Mouse (Mus musculus) splenic B cell, adult 2 months (primary cell): ENCODE results near the gene C2cd3.

ENCODE experiments used
- DNase-seq: peaks from one replicate; pipeline ENCODE4 v3.0.0-alpha.2; 2011; ENCODE audit warnings: low read depth, low spot score
- H3K27me3 ChIP-seq: 2 replicates; pipeline ENCODE4 v1.6.1; 2012; ENCODE audit warnings: mild to moderate bottlenecking, low read length, moderate library complexity, mixed read lengths; ENCODE audit not compliant: control insufficient read depth, poor library complexity, insufficient read depth, severe bottlenecking
- H3K36me3 ChIP-seq: 2 replicates; pipeline ENCODE4 v1.6.1; 2012; ENCODE audit warnings: mild to moderate bottlenecking, low read length, moderate library complexity, mixed read lengths; ENCODE audit not compliant: control insufficient read depth, poor library complexity, insufficient read depth, severe bottlenecking

C2cd3 gene

DNA sequence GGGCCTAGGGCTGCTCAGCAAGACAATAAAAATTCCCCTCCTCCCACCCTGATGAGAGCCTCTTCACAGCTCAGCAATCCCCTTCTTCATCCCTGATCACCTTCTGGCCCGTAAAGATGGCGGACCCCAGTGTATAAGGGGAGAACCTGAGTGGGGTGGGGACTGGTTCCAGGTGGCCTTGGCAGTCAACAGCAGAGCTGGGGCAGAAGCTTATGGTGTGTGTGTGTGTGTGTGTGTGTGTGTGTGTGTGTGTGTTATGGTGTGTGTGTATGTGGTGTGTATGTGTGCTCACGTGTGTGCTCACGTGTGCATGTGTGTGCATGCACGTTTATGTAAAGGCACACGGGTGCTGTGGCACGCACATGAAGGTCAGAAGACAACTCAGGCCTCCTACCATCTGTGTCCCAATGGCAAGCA, 122.4 kb downstream of the C2cd3 start:
- Histone ChIP-seq H3K27me3 (no peaks in the 10 kb centered on the region), H3K36me3 (peaks cover 24% of the 10 kb centered on the region)
- DNase-seq = peak; percentile 76

GRCm38 (mm10) chr7:100495042-100495441, 123.0 kb downstream of the C2cd3 start:
- H3K36me3 ChIP-seq = peaks cover 31% of the 10 kb centered on the region
- H3K27me3 ChIP-seq = no peaks in the 10 kb centered on the region
- no peak for DNase-seq

- peaks cover 34% of the 10 kb centered on the region for H3K36me3 ChIP-seq
- DNase-seq = peak; percentile 96
- no peaks in the 10 kb centered on the region for H3K27me3 ChIP-seq
Observed at GRCm38 (mm10) chr7:100495581-100496251, 123.7 kb downstream of the C2cd3 start.

GRCm38 (mm10) chr7:100496371-100496770, 124.3 kb downstream of the C2cd3 start:
- H3K27me3 ChIP-seq = no peaks in the 10 kb centered on the region
- DNase-seq = no peak
- H3K36me3 ChIP-seq = peaks cover 34% of the 10 kb centered on the region

- H3K36me3 ChIP-seq = peaks cover 34% of the 10 kb centered on the region
- peak; percentile 15 for DNase-seq
- H3K27me3 ChIP-seq = no peaks in the 10 kb centered on the region
Observed at GRCm38 (mm10) chr7:100496791-100497190, 124.8 kb downstream of the C2cd3 start.

DNA sequence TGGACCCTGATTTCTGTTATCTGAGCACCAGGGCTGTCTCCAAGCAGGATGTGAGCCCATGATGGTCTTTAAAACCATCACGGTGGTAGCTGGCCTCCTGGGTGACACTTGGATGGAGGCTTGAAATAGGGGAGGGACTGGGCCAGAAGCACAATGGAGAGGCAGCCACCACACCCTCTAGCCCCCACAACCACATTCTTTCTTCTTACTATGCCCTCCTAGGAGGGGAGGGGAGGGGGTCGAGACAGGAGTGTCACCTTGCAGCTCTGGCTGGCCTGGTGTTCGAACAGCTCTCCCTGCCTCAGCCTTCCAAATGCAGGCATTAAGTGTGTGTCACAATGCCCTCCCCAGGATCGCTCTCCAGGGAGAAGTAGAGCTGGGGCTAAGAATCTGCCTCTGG, 125.4 kb downstream of the C2cd3 start:
- H3K36me3 ChIP-seq = peaks cover 34% of the 10 kb centered on the region
- DNase-seq = no peak
- H3K27me3 ChIP-seq = no peaks in the 10 kb centered on the region

DNA sequence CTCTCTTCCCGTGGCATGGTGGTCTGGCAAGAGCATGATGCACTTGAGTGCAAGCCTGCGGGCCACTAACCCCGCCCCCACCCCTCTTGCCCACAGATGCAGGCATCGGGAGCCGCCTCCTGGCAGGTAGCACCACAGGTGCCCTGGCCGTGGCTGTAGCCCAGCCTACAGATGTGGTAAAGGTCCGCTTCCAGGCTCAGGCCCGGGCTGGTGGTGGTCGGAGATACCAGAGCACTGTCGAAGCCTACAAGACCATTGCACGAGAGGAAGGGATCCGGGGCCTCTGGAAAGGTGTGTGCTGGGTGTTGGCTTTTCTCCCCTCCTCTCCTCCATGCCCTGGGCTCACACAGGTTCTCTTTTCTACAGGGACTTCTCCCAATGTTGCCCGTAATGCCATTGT, 125.9 kb downstream of the C2cd3 start:
- DNase-seq = no peak

DNA sequence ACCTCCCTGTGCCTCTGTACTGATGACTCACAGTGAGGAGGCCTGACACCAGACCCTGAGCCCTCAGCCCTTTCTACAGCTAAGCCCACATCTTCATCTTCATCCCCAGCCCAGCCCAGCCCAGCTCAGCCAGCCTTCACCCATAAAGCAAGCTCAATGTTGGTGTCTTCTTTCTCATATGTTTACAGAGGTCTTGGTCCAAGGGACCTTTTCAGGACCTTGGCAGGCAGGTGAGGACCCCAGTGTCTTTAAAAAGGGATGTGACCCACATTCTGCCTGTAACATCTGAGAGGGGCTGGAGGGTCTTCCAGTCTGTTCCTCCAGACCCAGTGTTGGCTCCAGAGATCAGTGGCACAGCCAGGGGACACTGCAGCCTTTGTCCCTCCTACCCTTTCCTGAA, 127.4 kb downstream of the C2cd3 start:
- no peaks in the 10 kb centered on the region for H3K27me3 ChIP-seq
- DNase-seq = no peak

More for the DNA sequence above, 125.9 kb downstream of the C2cd3 start:
- H3K27me3 ChIP-seq = no peaks in the 10 kb centered on the region
- peaks cover 34% of the 10 kb centered on the region for H3K36me3 ChIP-seq

DNA sequence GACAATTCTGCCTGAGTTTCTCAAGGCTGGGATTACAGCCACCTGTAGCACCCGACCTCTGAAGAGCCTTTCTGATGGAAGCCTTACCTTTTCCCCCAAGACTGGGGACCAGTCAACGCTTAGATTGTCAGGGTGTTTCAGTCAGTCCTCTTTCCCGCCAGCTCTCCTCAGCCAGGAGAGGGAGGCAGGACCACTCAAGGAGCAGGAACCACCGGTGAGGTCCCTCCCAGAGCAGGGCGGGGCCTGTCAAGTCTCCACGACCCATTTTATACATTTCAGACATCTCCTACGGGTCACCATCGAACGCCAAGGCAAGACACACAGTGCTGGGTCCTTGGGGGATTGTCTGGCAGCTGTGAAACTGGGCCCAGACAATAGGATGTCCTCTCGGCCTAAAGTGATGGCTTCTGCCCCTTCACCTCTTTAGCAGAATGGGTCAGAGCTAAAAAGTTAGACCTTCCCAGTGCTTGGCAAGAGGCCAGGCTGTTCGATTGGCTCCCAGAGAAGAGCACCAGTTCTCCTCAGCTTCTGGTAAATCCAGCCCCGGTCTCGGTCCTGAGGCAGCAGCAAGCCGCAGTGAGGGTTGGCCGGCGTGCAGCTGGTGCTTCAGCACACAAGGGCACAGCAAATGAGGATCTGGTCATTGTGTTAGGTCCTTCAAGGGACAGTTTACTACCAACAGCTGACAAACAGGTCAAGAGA, 128.4 kb downstream of the C2cd3 start:
- DNase-seq = peak; percentile 28
- H3K36me3 ChIP-seq = peaks cover 28% of the 10 kb centered on the region
- H3K27me3 ChIP-seq = no peaks in the 10 kb centered on the region

More for the DNA sequence above, 127.4 kb downstream of the C2cd3 start:
- peaks cover 34% of the 10 kb centered on the region for H3K36me3 ChIP-seq

- peaks cover 27% of the 10 kb centered on the region for H3K36me3 ChIP-seq
- H3K27me3 ChIP-seq = no peaks in the 10 kb centered on the region
- DNase-seq = peak; percentile 31
Observed at GRCm38 (mm10) chr7:100501027-100501843, 129.2 kb downstream of the C2cd3 start.

GRCm38 (mm10) chr7:100501844-100502373, 129.9 kb downstream of the C2cd3 start:
- peaks cover 22% of the 10 kb centered on the region for H3K36me3 ChIP-seq
- DNase-seq = peak; percentile 20
- no peaks in the 10 kb centered on the region for H3K27me3 ChIP-seq

GRCm38 (mm10) chr7:100502374-100502922, 130.4 kb downstream of the C2cd3 start:
- Histone ChIP-seq H3K36me3 (peaks cover 22% of the 10 kb centered on the region), H3K27me3 (no peaks in the 10 kb centered on the region)
- DNase-seq = peak; percentile 41

GRCm38 (mm10) chr7:100503076-100503475, 131.0 kb downstream of the C2cd3 start:
- Histone ChIP-seq H3K27me3 (no peaks in the 10 kb centered on the region), H3K36me3 (peaks cover 19% of the 10 kb centered on the region)
- peak; percentile 51 for DNase-seq

- DNase-seq = peak; percentile 46
- H3K27me3 ChIP-seq = no peaks in the 10 kb centered on the region
- peaks cover 5% of the 10 kb centered on the region for H3K36me3 ChIP-seq
Observed at GRCm38 (mm10) chr7:100504740-100505487, 132.9 kb downstream of the C2cd3 start.
